Mouse (Mus musculus): ENCODE measurements around the gene Tm2d1. TPM values are rescaled to one million over a fixed set of nuclear protein-coding genes. Genes with fewer than 3 reads are reported as not detected.
"Not testable (repeated sequence)": the region's sequence is repeated elsewhere in the genome, so short reads cannot be mapped to it uniquely, and the experiment has no call there.

The Tm2d1 gene
- 10 to 100 TPM; 41.1 to 44.4 (median 42.7) TPM for total RNA-seq (2022)

DNA sequence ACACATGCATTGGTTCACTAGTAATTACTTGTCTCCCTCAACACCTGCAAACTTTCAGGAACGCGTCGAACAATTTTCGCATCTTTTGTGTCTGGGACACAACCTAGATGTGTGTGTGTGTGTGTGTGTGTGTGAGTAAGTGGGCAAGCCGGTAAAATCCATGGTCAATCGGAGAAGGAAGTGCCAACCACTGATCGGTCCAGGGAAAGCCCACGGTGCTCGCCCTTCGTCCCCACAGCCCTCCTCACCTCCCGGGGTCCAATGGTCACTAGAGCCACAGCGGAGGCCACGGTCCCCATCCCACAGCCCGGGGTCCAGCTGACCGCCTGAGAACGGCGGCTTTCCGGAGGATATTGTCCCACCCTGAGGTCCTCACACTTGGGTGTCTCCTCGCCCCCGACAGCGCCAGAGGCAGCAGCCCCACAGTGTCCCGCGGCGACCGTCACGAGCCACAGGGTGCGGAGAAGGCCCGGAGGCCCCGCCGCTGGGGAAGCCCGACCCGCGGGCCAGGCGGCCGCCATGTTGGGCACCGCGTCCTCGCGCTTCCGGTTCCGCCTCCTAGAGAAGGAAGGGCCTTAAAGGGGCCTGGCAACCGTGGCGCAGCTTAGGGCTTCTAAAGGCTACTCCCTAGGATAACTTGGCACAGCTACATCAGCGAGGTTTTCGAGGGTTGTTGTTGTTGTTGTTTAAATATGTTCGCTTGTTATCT is at the start of gene Tm2d1:
Gene Tm2d1 (minus strand): TSS at position 591 of the 709 bp plus-strand sequence.
- peak; percentile 61 for DNase-seq

DNA sequence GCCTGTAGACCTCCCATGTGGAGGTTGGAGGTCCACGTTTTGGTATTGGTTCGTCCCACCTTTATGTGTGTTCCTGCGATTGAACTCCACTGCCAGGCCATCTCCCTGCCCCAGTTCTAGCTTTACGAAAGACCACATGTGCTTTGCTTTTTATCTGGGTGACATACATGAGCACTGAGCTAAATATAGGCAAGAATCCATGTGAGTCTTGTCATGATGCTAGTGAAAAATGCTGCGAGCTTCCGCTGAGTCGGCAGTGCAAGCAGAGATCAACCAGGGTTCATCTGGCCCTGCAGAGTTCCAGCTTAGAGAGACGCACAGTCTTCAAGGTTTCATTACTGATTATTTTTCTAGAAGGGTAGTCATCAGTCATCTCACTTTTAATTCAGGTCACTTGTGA is 45.3 kb upstream of the Tm2d1 start:
- no peak for DNase-seq

DNA sequence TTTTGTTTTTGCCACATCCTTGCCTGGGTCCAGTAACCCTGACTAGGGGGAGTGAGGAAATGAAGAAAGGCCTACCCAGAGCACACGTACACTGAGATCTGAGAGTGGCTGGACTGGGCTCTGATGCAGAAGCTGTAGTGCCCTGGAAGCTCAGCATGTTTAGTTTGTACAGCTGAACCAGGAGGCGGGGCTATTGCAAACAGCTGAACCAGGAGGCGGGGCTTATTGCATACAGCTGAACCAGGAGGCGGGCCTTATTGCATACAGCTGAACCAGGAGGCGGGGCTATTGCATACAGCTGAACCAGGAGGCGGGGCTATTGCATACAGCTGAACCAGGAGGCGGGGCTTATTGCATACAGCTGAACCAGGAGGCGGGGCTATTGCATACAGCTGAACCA is 32.0 kb upstream of the Tm2d1 start:
- DNase-seq, result not testable (repeated sequence)

- no peak for DNase-seq
Measured at GRCm38 (mm10) chr4:98408455-98408854, 25.3 kb upstream of the Tm2d1 start.

GRCm38 (mm10) chr4:98404412-98404811 is 21.3 kb upstream of the Tm2d1 start:
- no peak for DNase-seq

DNA sequence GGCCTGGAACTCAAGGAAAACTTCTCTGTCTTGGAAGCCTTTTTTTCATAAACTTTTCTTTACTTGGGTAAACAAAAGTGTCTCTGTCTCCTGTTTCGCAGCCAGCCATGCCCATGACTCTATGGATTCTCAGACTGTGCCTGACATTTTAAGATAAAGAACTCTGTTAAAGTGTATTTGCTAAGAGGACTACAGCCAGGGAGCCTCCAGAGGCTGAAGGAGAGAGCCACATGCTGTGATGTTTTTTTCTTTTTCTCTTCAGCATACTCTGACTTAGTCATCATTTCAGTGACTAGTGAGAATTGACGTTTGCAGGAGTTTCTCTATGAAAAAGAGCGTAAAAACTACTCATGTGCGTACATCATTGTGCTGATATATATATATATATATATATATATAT is 20.4 kb upstream of the Tm2d1 start:
- no peak for DNase-seq

- DNase-seq, result no peak
Measured at GRCm38 (mm10) chr4:98401584-98401962, 18.5 kb upstream of the Tm2d1 start.

DNA sequence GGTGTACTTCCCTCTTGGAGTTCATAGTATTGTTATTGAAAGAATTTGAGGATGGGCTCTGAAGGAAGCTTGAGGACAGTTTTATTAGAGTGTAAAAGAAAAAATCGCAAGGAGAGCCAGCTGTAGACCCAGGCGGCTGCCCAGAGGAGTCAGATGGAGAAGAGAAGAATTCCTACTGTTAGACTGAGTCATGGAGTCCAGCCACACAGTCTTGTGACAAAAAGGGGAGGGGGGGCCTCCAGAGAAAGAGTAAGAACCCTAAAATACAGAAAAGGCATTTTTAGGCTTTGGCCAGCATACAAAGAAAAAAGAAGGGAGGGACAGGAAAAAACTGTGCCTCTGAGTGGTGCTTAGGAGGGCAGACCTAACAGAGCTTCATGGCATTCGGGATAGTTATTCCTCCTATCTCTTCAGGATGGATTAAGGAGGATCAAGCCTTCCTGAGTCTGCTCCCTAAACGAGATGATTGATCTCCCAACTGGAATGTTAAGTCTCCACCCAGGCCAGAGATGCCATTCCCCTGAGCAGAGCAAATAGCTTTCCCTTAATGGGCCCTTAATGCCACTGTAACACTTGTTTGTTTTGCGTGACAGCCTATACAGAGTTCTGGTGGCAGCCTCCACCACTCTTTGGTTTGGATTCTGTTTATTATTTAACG is 17.9 kb upstream of the Tm2d1 start:
- DNase-seq, result no peak

- DNase-seq, result peak; percentile 39
Measured at GRCm38 (mm10) chr4:98395690-98396437, 12.8 kb upstream of the Tm2d1 start, which contains the start of gene Patj. TSS of gene Patj (plus strand) at chr4:98395785.

DNA sequence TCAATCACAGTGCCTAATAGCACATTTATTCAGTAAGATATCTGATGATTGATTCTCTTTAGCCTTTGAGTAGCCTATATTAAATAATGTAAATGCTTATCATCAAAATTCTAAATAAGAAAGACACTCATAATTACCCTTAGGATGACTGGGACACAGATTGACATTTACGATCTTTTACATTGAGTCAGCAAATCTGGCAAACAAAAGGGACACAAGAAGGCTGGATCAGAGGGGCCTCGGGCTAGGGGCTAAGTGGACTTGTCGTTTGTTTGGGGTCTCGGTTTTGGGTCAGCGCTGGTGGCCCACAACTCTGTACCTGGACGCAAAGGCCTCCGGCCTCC is 12.2 kb upstream of the Tm2d1 start:
- DNase-seq, result no peak

GRCm38 (mm10) chr4:98385036-98385435 is 1.9 kb upstream of the Tm2d1 start:
- DNase-seq, result no peak

GRCm38 (mm10) chr4:98376943-98377342 is 6.2 kb downstream of the Tm2d1 start:
- no peak for DNase-seq

DNA sequence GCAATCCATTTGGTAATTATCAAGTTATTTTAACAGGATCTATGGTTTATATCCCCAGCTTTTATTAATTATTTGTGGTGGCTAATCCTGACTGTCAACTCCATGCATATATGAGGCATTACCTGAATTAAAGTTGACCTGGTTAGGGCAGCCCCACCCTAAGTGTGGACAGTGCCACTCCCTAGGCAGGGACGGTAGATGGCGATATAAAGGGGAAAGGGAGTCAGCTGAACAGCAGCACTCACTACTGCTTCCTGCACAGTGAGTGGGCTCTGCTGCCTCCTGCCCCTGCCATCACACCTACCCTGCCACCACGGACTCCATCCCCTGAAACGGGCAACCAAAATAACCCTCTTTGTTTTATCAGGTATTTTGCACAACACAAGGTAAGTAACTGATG is 7.7 kb downstream of the Tm2d1 start:
- no peak for DNase-seq

DNA sequence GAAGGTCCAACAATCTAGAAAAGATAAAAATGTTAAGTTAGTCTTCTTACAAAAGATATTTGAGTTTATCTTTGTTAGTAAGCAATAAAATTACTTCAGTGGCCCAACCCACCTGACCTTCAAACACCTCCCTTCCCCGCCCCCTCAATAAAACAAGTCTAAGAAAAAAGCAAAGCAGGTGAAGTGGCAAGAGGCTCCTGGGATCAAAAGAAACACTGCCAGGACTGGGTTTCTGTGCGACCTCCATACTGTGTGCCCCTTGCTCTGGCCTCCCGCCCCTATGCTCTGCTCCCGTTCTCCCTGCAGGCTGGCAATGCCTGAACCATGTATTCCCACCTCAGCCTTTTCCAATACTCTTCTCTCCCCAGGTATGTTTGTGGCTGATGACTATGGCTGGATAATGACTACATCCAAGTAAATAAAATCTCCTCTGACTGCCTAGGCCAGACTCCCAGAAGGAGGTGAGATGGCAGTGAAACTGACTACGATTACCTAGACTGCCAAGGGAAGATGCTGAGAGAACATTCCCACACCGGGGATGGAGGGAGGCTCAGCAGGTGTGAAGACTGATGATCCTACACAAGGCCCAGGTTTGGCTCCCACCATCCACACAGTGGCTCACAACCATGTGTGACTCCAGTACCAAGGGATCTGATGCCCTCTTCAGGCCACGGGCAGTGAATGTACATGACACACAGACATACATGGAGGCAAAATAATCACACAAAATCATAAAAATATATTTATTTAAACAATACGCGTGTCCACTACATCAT is 24.9 kb downstream of the Tm2d1 start:
- no peak for DNase-seq

DNA sequence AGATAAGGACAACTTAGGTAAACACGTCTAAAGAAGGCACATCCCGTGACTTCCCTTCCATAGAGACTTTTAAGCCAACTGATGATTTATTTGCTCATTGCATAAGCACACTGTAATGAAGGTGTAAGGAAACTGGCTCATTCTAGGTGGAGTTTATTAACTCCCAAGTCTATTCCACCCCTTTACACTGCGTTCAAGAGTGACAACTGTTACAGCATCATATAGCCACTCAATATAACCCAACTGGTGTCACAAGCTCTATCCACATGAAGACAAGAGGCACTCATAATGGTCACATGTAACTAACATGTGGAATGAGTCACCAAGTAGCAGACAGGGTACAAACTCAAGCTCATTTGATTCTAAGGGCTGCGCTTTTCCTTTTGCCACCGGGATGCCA is 34.5 kb downstream of the Tm2d1 start:
- no peak for DNase-seq

- no peak for DNase-seq
Measured at GRCm38 (mm10) chr4:98345783-98346182, 37.3 kb downstream of the Tm2d1 start.

GRCm38 (mm10) chr4:98339992-98340564 is 43.0 kb downstream of the Tm2d1 start:
- no peak for DNase-seq

DNA sequence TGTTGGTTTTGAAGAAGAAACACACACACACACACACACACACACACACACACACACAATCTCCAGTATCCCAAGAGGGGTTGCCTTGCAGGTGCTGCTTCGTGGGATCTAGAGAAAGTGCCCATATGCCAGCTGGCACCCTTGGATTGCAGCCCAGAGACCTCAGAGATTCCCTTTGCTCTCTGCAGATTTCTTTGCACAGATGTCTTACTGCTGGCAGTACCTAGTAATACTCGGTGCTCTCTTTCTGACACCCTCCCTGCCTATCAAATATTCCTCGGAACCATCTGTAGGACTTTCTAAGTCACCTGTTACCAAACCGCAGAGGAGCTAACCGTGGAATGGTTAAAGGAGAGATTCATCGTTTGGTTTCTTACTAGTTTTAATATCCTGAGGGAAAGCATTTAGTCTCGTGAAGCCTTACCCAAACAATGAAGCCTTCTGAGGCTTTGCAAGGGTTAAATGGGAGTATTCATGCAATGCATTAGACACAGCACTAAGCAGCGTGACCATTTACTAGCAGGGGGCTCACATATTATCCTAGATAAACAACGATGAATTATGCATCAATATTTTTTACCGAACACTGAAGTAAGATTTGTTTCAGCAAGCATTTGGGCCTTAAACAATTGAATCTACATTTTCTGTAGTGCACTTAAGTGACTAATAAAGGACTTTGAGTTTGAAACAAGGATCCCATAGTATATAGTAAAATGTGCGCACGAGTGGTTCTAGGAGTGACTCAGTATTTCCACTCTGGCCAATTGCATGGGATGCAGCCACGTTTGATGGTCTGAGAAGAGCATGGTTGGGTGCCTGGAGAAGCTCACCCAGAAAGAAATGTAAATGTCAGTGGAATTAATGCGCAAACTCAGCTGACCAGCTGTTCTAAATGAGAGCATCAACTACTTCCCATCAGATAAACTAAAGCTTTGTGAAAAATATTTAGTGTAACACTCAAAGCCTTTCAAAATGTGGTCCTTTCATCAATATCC is 44.2 kb downstream of the Tm2d1 start:
- DNase-seq, result no peak

DNA sequence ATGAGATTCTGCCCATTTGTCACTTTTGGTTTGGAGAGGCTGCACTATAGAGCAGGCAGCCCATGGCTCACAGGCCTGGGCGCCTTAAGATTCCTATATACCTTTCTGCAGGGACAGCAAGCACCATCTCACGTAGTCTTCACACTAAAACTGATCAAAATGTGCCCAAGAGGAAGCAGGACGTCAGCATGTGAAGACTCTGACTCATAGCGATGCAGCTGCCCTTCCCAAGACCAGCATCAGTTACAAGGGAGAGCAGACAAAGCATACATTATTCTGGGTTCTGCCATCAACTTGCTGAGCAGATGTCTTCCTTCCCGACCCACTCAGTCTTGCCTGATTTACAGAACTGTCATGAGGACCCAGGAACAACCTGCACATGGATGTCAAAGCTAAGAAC is 45.9 kb downstream of the Tm2d1 start:
- DNase-seq, result no peak

DNA sequence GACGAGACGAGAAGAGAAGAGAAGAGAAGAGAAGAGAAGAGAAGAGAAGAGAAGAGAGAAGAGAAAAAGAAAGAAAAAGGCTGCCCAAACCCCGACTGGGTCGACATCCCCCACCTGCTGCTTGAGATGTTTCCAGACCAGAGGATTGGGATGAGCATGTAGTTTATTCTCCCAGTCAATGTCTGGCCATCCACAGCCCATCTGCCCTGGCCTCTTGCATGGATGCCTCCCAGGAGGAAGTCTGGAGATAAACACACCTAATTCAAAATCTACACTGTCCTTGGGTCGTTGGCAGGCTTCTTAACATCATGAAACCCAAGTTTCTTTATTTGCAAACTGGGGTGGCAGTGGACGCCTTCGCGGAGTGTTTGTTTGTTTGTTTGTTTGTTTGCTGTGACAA is 47.4 kb downstream of the Tm2d1 start:
- no peak for DNase-seq

- DNase-seq, result peak; percentile 88
Measured at GRCm38 (mm10) chr4:98322223-98322622, 60.9 kb downstream of the Tm2d1 start.

Measured in adrenal gland, adult 8-10 months (tissue).